In genomic region chr12:117385072-117385666, GRCm38 (mm10) we compare ENCODE assay signal across 8 mouse cellular contexts.
DNase-seq lines count a peak whose midpoint lies in the region; ATAC-seq and TF ChIP-seq lines count a peak whose summit lies in the region.

No protein-coding gene starts in this region.

- no peak for TF ChIP-seq EP300 in liver, postnatal 0 days (IDR thresholded peaks at IDR 0.05; ENCODE audit: low read depth)

- no peak overlapping the region for H3K4me3 ChIP-seq in liver, postnatal 0 days (ENCODE audit: low read depth, low read length)

- peak; percentile 87 for DNase-seq in brain, adult 2 months (ENCODE audit: low read depth, low spot score)
- peak; percentile 30 for DNase-seq in fibroblast of lung, adult 2 months (ENCODE audit: low read depth)
- peak; percentile 82 to 89 for DNase-seq in heart, postnatal 14 days
- peak; percentile 90 to 91 for DNase-seq in kidney, postnatal 4 days
- peak; percentile 87 for DNase-seq in liver, postnatal 0 days
- DNase-seq in testis, postnatal 10 days (ENCODE audit: low spot score): peak; percentile 89

- WGBS in liver, postnatal 0 days (ENCODE audit: insufficient replicate concordance): 16% methylated on average over 6 of the region's 6 CpGs

- H3K4me2 ChIP-seq in liver, postnatal 0 days (ENCODE audit: low read depth, low read length): peak overlapping the region; percentile 4; the same call in 1 of the 2 replicates

- no peaks in the 10 kb centered on the region for H3K9me3 ChIP-seq in liver, postnatal 0 days (ENCODE audit: low read length)

- peak; percentile 93 for TF ChIP-seq CTCF in liver, postnatal 0 days (IDR thresholded peaks at IDR 0.05; ENCODE audit: low read depth)

- peaks cover 4% of the 10 kb centered on the region for H3K4me1 ChIP-seq in liver, postnatal 0 days (ENCODE audit: insufficient read depth)

- intact Hi-C loops in heart, postnatal 14 days (cut with DNase I): loop anchor here (2.0 to 5.0 kb wide), 3 partner anchors 382 to 1472 kb away; no protein-coding TSS in a partner anchor

- no peak overlapping the region for H3K27ac ChIP-seq in liver, postnatal 0 days (ENCODE audit: low read depth)

- no peaks in the 10 kb centered on the region for H3K36me3 ChIP-seq in liver, postnatal 0 days (replicated peaks; ENCODE audit: insufficient read depth, low read length)

- ATAC-seq in CD4-positive, CD25-positive, alpha-beta regulatory T cell, adult 4 months: peak; percentile 84
- ATAC-seq in liver, postnatal 0 days: 0 out of 2 replicates have a peak, but pooled peaks have one; percentile 45
- peak; percentile 93 for ATAC-seq in neutrophil, adult 5-6 weeks (ENCODE audit: extremely low read depth, insufficient number of reproducible peaks, low FRiP score, poor library complexity, severe bottlenecking)

- H3K9ac ChIP-seq in liver, postnatal 0 days (replicated peaks): no peak overlapping the region

- H3K27me3 ChIP-seq in liver, postnatal 0 days (ENCODE audit: insufficient read depth, low read length): no peaks in the 10 kb centered on the region

Comparison
In these comparisons a context has a peak if more than half of its experiments do, and no peak if none do; other contexts are left out.
1. DNase-seq: peak in every context shown above with its lines; median percentile 90 in kidney, postnatal 4 days; 89 in testis, postnatal 10 days; 87 in brain, adult 2 months; 87 in liver, postnatal 0 days; 86 in heart, postnatal 14 days; 30 in fibroblast of lung, adult 2 months.